Mouse (Mus musculus) bone marrow macrophage, adult 2 months (primary cell): ENCODE measurements around the gene Tmem28.

Experiments used
- CTCF ChIP-seq: IDR thresholded peaks from 2 replicates; pipeline ENCODE4 v1.5.1; 2012; ENCODE audit warnings: low read depth, mild to moderate bottlenecking, low read length, moderate library complexity
- POLR2A ChIP-seq: IDR thresholded peaks from 2 replicates; pipeline ENCODE4 v1.6.1; 2012; ENCODE audit warnings: mild to moderate bottlenecking, low read depth, low read length, borderline replicate concordance

DNA sequence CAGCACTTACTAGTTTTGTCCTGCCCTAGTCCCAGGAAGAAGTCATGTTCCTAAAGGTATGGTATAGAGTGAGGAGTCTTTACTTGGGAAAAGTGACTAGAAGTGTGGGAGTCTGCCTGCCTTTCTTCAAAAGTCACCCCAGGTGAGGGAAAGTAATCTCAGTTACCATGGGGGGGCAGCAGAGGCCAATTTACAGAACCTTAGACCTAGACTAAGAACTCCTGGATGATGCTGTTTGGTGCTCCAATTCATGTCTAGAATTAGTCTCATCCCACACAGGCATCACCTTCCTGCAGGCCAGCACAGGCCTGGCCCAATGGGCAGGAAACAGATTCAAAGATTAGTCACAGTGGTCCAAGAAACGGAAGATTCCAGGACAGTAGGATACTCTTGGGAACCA lies 12.4 kb upstream of the Tmem28 start:
- TF ChIP-seq CTCF (no peak), POLR2A (no peak)
